Mouse (Mus musculus): ENCODE results near the gene Gm5415.
"Not testable (repeated sequence)": the region's sequence is repeated elsewhere in the genome, so short reads cannot be mapped to it uniquely, and the experiment has no call there.

Gm5415 gene

DNA sequence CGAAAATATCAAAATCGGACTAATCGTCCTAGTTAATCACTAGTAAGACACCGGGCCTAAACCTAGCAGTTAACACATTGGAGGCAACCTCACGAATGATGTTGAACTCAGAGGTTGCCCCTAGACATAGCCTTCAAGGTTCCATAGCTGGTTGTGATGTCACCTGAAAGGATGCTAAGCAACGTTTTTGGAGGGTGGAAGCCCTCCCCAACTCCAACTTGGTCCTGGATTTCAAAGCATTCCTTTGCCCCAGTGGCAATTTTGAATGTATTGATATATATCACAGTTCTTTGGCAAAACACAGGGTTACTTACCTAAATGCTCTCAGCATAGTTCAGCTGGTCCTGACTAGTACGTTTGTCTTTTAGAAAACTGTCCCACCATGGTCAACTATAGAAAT lies at the start of gene Gm5415:
TSS of gene Gm5415 (minus strand) at position 101 of the 400 bp plus-strand sequence.
- DNase-seq (ENCODE audit: low read depth, low spot score) = not testable (repeated sequence)

- no peak for DNase-seq (ENCODE audit: low read depth, low spot score)
These were observed 21.8 kb upstream of the Gm5415 start for GRCm38 (mm10) chr1:32568901-32569300.

DNA sequence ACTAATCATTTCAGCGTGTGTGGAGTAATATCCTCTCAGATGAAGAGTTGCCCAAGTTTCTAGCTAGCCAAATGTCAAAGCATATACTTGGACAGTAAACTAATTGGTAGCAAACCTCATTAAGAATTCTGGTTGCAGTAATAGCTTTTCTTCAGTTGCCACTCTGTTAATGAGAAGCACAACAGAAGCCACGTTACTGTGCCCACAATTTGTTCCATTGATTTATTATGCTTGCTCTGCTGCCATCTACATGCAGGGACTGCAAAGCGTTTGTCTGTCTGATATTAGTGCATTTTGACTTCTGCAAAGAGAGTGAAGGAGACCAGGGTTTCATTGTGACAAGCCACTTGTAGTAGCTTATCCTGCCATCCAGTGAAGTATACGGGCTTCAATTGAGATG lies 6.8 kb upstream of the Gm5415 start:
- DNase-seq (ENCODE audit: low read depth, low spot score) = no peak

DNA sequence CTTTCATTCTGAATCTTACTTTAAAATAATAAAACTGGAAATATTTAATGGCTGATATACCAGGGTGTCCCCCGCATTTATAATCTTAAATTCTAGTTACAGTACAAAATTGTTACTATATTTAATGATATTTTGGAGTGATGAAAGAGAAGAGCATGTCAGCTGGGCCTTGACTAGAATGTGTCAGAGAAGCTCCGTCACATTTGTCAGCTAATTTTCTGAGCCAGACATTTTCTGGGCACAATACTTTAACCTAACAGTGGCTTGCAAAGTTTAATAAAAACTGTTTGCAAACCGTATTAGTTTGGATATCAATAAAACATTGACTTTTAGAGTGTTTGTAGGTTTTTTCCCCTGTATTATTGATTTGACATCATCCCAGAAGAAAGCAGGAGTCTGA lies 6.4 kb upstream of the Gm5415 start:
- DNase-seq (ENCODE audit: low read depth, low spot score) = no peak

GRCm38 (mm10) chr1:32503381-32503780 lies 43.7 kb downstream of the Gm5415 start:
- DNase-seq (ENCODE audit: low read depth, low spot score) = no peak
